12 mouse cellular contexts compared by ENCODE assay signal in genomic region chr6:67183481-67184215, GRCm38 (mm10). TPM values are rescaled to one million over a fixed set of nuclear protein-coding genes. Genes with fewer than 3 reads are reported as not detected.
A peak's percentile ranks its signal among the peaks of the same experiment; 100 is the strongest.
DNase-seq lines count a peak whose midpoint lies in the region; ATAC-seq and TF ChIP-seq lines count a peak whose summit lies in the region.
"Had no signal": no experiment of that assay in that cellular context is flagged by ENCODE, and none has a peak within 500 bp of the region (broad histone marks: within the 10 kb centered on the region; RNA-seq: fewer than 3 reads in every experiment).

No protein-coding gene starts in this region.

- no peak for TF ChIP-seq EP300 in liver, embryonic 14.5 days (IDR thresholded peaks at IDR 0.05; ENCODE audit: low read depth)

- TF ChIP-seq CTCF in liver, embryonic 14.5 days (IDR thresholded peaks at IDR 0.05; ENCODE audit: low read depth) = no peak
- no peak for TF ChIP-seq CTCF in hindbrain, postnatal 0 days (IDR thresholded peaks at IDR 0.05; ENCODE audit: low read depth)

- H3K9ac ChIP-seq in ES-E14 (ENCODE audit: insufficient read depth, low read depth, low read length, poor library complexity, severe bottlenecking) = peak overlapping the region; percentile 38
- H3K9ac ChIP-seq in liver, embryonic 14.5 days (replicated peaks) = no peak overlapping the region
- H3K9ac ChIP-seq in hindbrain, postnatal 0 days (replicated peaks; ENCODE audit: low read length) = no peak overlapping the region

- no peak for ATAC-seq in liver, embryonic 14.5 days (ENCODE audit: insufficient read depth)
- ATAC-seq in hindbrain, postnatal 0 days = no peak

- DNase-seq in CD4-positive helper T cell, adult 2 months (ENCODE audit: low read depth, low spot score) = peak; percentile 33
- DNase-seq in ES-E14 (ENCODE audit: low read depth, low spot score) = no peak
- no peak for DNase-seq in liver, embryonic 14.5 days (ENCODE audit: low read depth in 3 of 3, low spot score in 3 of 3)
- peak; percentile 9 to 41 for DNase-seq in thymus, adult 18-20 months
- DNase-seq in hindbrain, postnatal 0 days (ENCODE audit: low spot score) = no peak
- no peak for DNase-seq in ovary, postnatal 14 days (ENCODE audit: low spot score)
- DNase-seq in cerebellum, adult 18-20 months = no peak
- DNase-seq: cerebellum, adult 11-12 months; embryo, embryonic 11 days; heart, postnatal 4 days; kidney, adult 8-10 months had no signal

- 43% methylated on average over 15 of the region's 15 CpGs for WGBS in liver, embryonic 14.5 days (ENCODE audit: insufficient replicate concordance)
- 82% methylated on average over 15 of the region's 15 CpGs for WGBS in hindbrain, postnatal 0 days

- no peak overlapping the region for H3K4me3 ChIP-seq in ES-E14 (ENCODE audit: insufficient read depth in 1 of 2, low read depth in 1 of 2, low read length in 2 of 2, poor library complexity in 1 of 2, severe bottlenecking in 1 of 2)
- no peak overlapping the region for H3K4me3 ChIP-seq in liver, embryonic 14.5 days (ENCODE audit: insufficient read depth in 1 of 2, low read depth in 2 of 2, low read length in 2 of 2)
- H3K4me3 ChIP-seq in hindbrain, postnatal 0 days (ENCODE audit: low read length) = no peak overlapping the region
- H3K4me3 ChIP-seq: layer of hippocampus, adult 2 months had no signal

- H3K4me2 ChIP-seq in liver, embryonic 14.5 days (ENCODE audit: low read depth) = peak overlapping the region; percentile 23
- no peak overlapping the region for H3K4me2 ChIP-seq in hindbrain, postnatal 0 days (ENCODE audit: low read depth, low read length)

- H3K36me3 ChIP-seq in ES-E14 (ENCODE audit: control insufficient read depth, insufficient read depth, low read length, poor library complexity, severe bottlenecking) = no peaks in the 10 kb centered on the region
- H3K36me3 ChIP-seq in liver, embryonic 14.5 days (replicated peaks; ENCODE audit: control insufficient read depth, insufficient read depth, low read depth) = no peaks in the 10 kb centered on the region
- no peaks in the 10 kb centered on the region for H3K36me3 ChIP-seq in hindbrain, postnatal 0 days (ENCODE audit: insufficient read depth, low read length)

- H3K27me3 ChIP-seq in liver, embryonic 14.5 days (ENCODE audit: control insufficient read depth, insufficient read depth, low read length) = no peaks in the 10 kb centered on the region
- no peaks in the 10 kb centered on the region for H3K27me3 ChIP-seq in hindbrain, postnatal 0 days (ENCODE audit: insufficient read depth, low read length)

- peak overlapping the region; percentile 9; the same call in 1 of the 2 replicates for H3K27ac ChIP-seq in ES-E14 (ENCODE audit: insufficient read depth, low read depth, low read length, poor library complexity, severe bottlenecking)
- no peak overlapping the region for H3K27ac ChIP-seq in liver, embryonic 14.5 days
- no peak overlapping the region for H3K27ac ChIP-seq in hindbrain, postnatal 0 days
- H3K27ac ChIP-seq: layer of hippocampus, adult 2 months had no signal

- no peaks in the 10 kb centered on the region for H3K9me3 ChIP-seq in ES-E14 (ENCODE audit: control insufficient read depth, insufficient read depth, low read depth, low read length)
- no peaks in the 10 kb centered on the region for H3K9me3 ChIP-seq in liver, embryonic 14.5 days (ENCODE audit: control insufficient read depth, low read length)
- no peaks in the 10 kb centered on the region for H3K9me3 ChIP-seq in hindbrain, postnatal 0 days (ENCODE audit: low read length)

- peaks cover 0 to 8% of the 10 kb centered on the region in 2 experiments; a peak in 2 of 4 replicates for H3K4me1 ChIP-seq in ES-E14 (ENCODE audit: control insufficient read depth in 2 of 2, insufficient read depth in 2 of 2, low read length in 2 of 2, poor library complexity in 1 of 2)
- H3K4me1 ChIP-seq in liver, embryonic 14.5 days (replicated peaks; ENCODE audit: control insufficient read depth in 2 of 2, insufficient read depth in 2 of 2, low read length in 1 of 2) = peaks cover 21 to 40% of the 10 kb centered on the region in 2 experiments
- no peaks in the 10 kb centered on the region for H3K4me1 ChIP-seq in hindbrain, postnatal 0 days (ENCODE audit: insufficient read depth, low read length)

- in situ Hi-C loops in ES-E14 (cut with MboI; ENCODE audit: low sequenced_read_pairs in 2 of 2, unreplicated experiment in 2 of 2) = no loop called here

TF ChIP-seq in ES-E14, 5 proteins besides CTCF, POLR2A, EP300 and RAD21:
- no peak for TF ChIP-seq ZC3H11A (IDR thresholded peaks at IDR 0.05; ENCODE audit: borderline replicate concordance, low read depth, low read length)

RNA-seq across cellular contexts. Expression of gene Serbp1, which starts 54.3 kb away (rescaled TPM):
- 787 and 1,032 TPM in 2 replicates for total RNA-seq in ES-E14 (2012; rRNA removed)
- polyA plus RNA-seq in liver, embryonic 14.5 days (2012; rRNA removed) = 125 and 336 TPM in 2 replicates
- 339 and 380 TPM in 2 replicates for polyA plus RNA-seq in liver, embryonic 14.5 days (2014; fragmentation: Nextera tagmentation; extraction: Ambion mirVana)
- 134 and 177 TPM in 2 replicates for total RNA-seq in hindbrain, postnatal 0 days (2014; rRNA removed)
- polyA plus RNA-seq in hindbrain, postnatal 0 days (2015; fragmentation: Nextera tagmentation; extraction: Ambion mirVana) = 283 and 302 TPM in 2 replicates

Comparison
In these comparisons a context has a peak if more than half of its experiments do, and no peak if none do; other contexts are left out.
1. DNase-seq: peak in CD4-positive helper T cell, adult 2 months (single experiment) and thymus, adult 18-20 months (2 of 2); none in ES-E14 (single experiment), liver, embryonic 14.5 days (0 of 3), hindbrain, postnatal 0 days (single experiment), ovary, postnatal 14 days (single experiment) and cerebellum, adult 18-20 months (0 of 2).